Mouse (Mus musculus) G1E (cell line): ENCODE measurements around the gene Syvn1.

Source experiments
- CTCF ChIP-seq: IDR thresholded peaks from 2 replicates; pipeline ENCODE4 v1.5.1; 2012; ENCODE audit warnings: low read depth, low read length, inconsistent platforms, mixed read lengths
- TAL1 ChIP-seq: conservative IDR thresholded peaks from 2 replicates; pipeline ENCODE4 v1.6.1; 2012; ENCODE audit warnings: low read depth, low read length, inconsistent platforms, mixed read lengths

DNA sequence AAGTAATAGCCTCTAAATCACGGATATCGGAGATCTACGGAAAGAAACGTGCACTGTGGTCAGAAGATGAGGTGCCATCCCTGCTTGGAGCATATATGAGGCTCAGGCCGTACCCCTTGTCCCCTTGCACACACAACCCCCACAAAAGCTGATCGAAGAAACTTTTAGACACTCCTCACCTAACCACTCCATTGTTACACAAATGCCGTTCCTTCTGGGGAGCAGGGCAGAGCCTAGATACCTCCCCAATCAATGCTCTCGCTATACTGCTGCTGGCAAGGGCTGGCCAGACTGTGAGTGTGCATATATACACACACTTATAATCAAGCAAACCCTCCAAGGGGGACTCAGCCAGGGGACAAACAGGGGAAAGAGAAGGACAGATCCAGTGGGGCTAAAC lies 37.2 kb upstream of the Syvn1 start:
- TF ChIP-seq CTCF (no peak), TAL1 (no peak)
